Mouse (Mus musculus) thymus, adult 2 months (tissue): ENCODE results near the gene Acvr2a.

Source experiments
- CTCF ChIP-seq: fragments of 200-500 bp; IDR thresholded peaks from 2 replicates; pipeline ENCODE4 v1.5.1; 2012; ENCODE audit warnings: mild to moderate bottlenecking, control low read depth, low read length, moderate library complexity, borderline replicate concordance; ENCODE audit not compliant: control insufficient read depth, poor library complexity, insufficient read depth; ENCODE audit errors: extremely low read depth
- POLR2A ChIP-seq: fragments of 200-500 bp; IDR thresholded peaks from 2 replicates; pipeline ENCODE4 v1.6.1; 2012; ENCODE audit warnings: mild to moderate bottlenecking, low read length, control low read depth, moderate library complexity; ENCODE audit not compliant: control insufficient read depth, poor library complexity, insufficient read depth; ENCODE audit errors: extremely low read depth

- TF ChIP-seq CTCF (no peak), POLR2A (no peak)
These were observed 2.5 kb downstream of the Acvr2a start for GRCm38 (mm10) chr2:48816141-48817028.
